Mouse (Mus musculus) brain, embryonic 14.5 days (tissue): Measurements from ENCODE around the gene Lrig3.

ENCODE experiments used
- CTCF ChIP-seq: fragments of 200-500 bp; IDR thresholded peaks from 2 replicates; pipeline ENCODE4 v1.5.1; 2012; ENCODE audit warnings: inconsistent platforms, mild to moderate bottlenecking, moderate library complexity, borderline replicate concordance; ENCODE audit not compliant: insufficient read depth, insufficient read length; ENCODE audit errors: extremely low read depth
- POLR2A ChIP-seq: fragments of 200-500 bp; IDR thresholded peaks from 2 replicates; pipeline ENCODE4 v1.6.1; 2012; ENCODE audit warnings: mild to moderate bottlenecking, inconsistent platforms, borderline replicate concordance; ENCODE audit not compliant: poor library complexity, insufficient read depth, insufficient read length, severe bottlenecking; ENCODE audit errors: extremely low read depth

DNA sequence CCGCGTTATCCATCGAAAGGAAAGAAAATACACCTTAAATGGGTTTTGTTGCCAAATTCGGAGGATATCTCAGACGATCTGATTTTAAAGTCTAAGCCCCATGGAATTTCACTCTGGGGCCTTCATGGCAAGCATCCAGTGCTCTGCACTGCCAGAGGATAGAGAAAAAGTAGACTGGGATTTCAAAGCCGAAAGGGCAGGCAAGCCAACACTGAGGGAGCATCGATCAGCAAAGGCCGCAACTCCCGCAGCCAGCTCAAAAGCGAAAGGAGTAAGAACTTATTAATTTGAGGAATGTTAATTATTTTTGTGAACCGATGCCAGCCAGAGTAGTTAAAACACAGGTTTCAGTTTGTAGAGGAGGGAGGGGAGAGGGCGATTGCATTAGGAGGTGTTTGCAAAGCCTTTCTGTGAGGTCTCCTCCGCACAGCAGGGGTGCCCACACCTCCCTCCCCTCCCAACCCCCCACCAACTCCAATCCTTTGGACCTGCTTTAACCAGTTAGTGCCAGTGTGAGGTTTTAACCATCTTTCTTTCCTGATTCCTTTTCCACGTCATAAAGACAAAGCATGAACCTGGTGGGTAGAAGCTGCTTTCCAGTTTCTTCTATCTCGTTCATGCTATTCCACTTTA lies 17.0 kb upstream of the Lrig3 start:
- TF ChIP-seq CTCF (no peak), POLR2A (no peak)
